Mouse (Mus musculus): Measurements from ENCODE around the gene Atrip. TPM values are rescaled to one million over a fixed set of nuclear protein-coding genes. Genes with fewer than 3 reads are reported as not detected.
A peak's percentile ranks its signal among the peaks of the same experiment; 100 is the strongest.

Atrip gene
- 0.22 and 0.27 TPM in 2 replicates for polyA plus RNA-seq (2012)

- Histone ChIP-seq H3K4me3 (replicated peaks) (peak within 1 kb of the TSS; percentile 74), H3K4me1 (ENCODE audit: control insufficient read depth) (peaks cover 29% of the 10 kb centered on the region), H3K9me3 (ENCODE audit: control insufficient read depth, low read length) (no peaks in the 10 kb centered on the region), H3K27me3 (ENCODE audit: control insufficient read depth) (no peaks in the 10 kb centered on the region), H3K36me3 (ENCODE audit: control insufficient read depth) (peaks cover 41% of the 10 kb centered on the region)
- TF ChIP-seq TAL1 (IDR thresholded peaks at IDR 0.05; ENCODE audit: low read length) (no peak), GATA1 (IDR thresholded peaks at IDR 0.05; ENCODE audit: low read length) (no peak)
Measured at GRCm38 (mm10) chr9:109073661-109074573, at the start of gene Atrip. Gene Atrip, minus strand, starts transcription at chr9:109074124.

GRCm38 (mm10) chr9:109123266-109123665, 49.3 kb upstream of the Atrip start:
- Histone ChIP-seq H3K4me1 (ENCODE audit: control insufficient read depth) (no peaks in the 10 kb centered on the region), H3K4me3 (replicated peaks) (no peak overlapping the region), H3K36me3 (ENCODE audit: control insufficient read depth) (no peaks in the 10 kb centered on the region; the same call in 1 of the 2 replicates), H3K9me3 (ENCODE audit: control insufficient read depth, low read length) (no peaks in the 10 kb centered on the region), H3K27me3 (ENCODE audit: control insufficient read depth) (no peaks in the 10 kb centered on the region)
- TF ChIP-seq TAL1 (IDR thresholded peaks at IDR 0.05; ENCODE audit: low read length): no peak
- no peak for TF ChIP-seq GATA1 (IDR thresholded peaks at IDR 0.05; ENCODE audit: low read length)

GRCm38 (mm10) chr9:109122553-109123085, 48.7 kb upstream of the Atrip start:
- Histone ChIP-seq H3K36me3 (ENCODE audit: control insufficient read depth) (peaks cover 5% of the 10 kb centered on the region; the same call in 1 of the 2 replicates), H3K4me1 (ENCODE audit: control insufficient read depth) (no peaks in the 10 kb centered on the region)
- TF ChIP-seq GATA1 (IDR thresholded peaks at IDR 0.05; ENCODE audit: low read length) (no peak), TAL1 (IDR thresholded peaks at IDR 0.05; ENCODE audit: low read length) (no peak)

GRCm38 (mm10) chr9:109120956-109121355, 47.0 kb upstream of the Atrip start:
- TF ChIP-seq TAL1 (IDR thresholded peaks at IDR 0.05; ENCODE audit: low read length) (no peak), GATA1 (IDR thresholded peaks at IDR 0.05; ENCODE audit: low read length) (no peak)
- H3K27me3 ChIP-seq (ENCODE audit: control insufficient read depth): no peaks in the 10 kb centered on the region
- H3K36me3 ChIP-seq (ENCODE audit: control insufficient read depth): peaks cover 5% of the 10 kb centered on the region; the same call in 1 of the 2 replicates
- H3K4me1 ChIP-seq (ENCODE audit: control insufficient read depth): no peaks in the 10 kb centered on the region
- no peaks in the 10 kb centered on the region for H3K9me3 ChIP-seq (ENCODE audit: control insufficient read depth, low read length)
- H3K4me3 ChIP-seq (replicated peaks): no peak overlapping the region

More at GRCm38 (mm10) chr9:109122553-109123085, 48.7 kb upstream of the Atrip start:
- no peak overlapping the region for H3K4me3 ChIP-seq (replicated peaks)
- no peaks in the 10 kb centered on the region for H3K9me3 ChIP-seq (ENCODE audit: control insufficient read depth, low read length)
- no peaks in the 10 kb centered on the region for H3K27me3 ChIP-seq (ENCODE audit: control insufficient read depth)

GRCm38 (mm10) chr9:109119571-109119970, 45.6 kb upstream of the Atrip start:
- no peaks in the 10 kb centered on the region for H3K4me1 ChIP-seq (ENCODE audit: control insufficient read depth)
- H3K36me3 ChIP-seq (ENCODE audit: control insufficient read depth): peaks cover 11% of the 10 kb centered on the region; the same call in 1 of the 2 replicates
- H3K4me3 ChIP-seq (replicated peaks): no peak overlapping the region
- no peak for TF ChIP-seq GATA1 (IDR thresholded peaks at IDR 0.05; ENCODE audit: low read length)
- no peak for TF ChIP-seq TAL1 (IDR thresholded peaks at IDR 0.05; ENCODE audit: low read length)
- no peaks in the 10 kb centered on the region for H3K9me3 ChIP-seq (ENCODE audit: control insufficient read depth, low read length)
- no peaks in the 10 kb centered on the region for H3K27me3 ChIP-seq (ENCODE audit: control insufficient read depth)

- H3K27me3 ChIP-seq (ENCODE audit: control insufficient read depth): no peaks in the 10 kb centered on the region
- H3K4me3 ChIP-seq (replicated peaks): no peak overlapping the region
- H3K9me3 ChIP-seq (ENCODE audit: control insufficient read depth, low read length): no peaks in the 10 kb centered on the region
- H3K36me3 ChIP-seq (ENCODE audit: control insufficient read depth): peaks cover 19% of the 10 kb centered on the region; the same call in 1 of the 2 replicates
- H3K4me1 ChIP-seq (ENCODE audit: control insufficient read depth): no peaks in the 10 kb centered on the region
- no peak for TF ChIP-seq TAL1 (IDR thresholded peaks at IDR 0.05; ENCODE audit: low read length)
- TF ChIP-seq GATA1 (IDR thresholded peaks at IDR 0.05; ENCODE audit: low read length): no peak
Measured at GRCm38 (mm10) chr9:109118106-109118505, 44.2 kb upstream of the Atrip start.

- no peaks in the 10 kb centered on the region for H3K27me3 ChIP-seq (ENCODE audit: control insufficient read depth)
- no peak for TF ChIP-seq GATA1 (IDR thresholded peaks at IDR 0.05; ENCODE audit: low read length)
- no peak for TF ChIP-seq TAL1 (IDR thresholded peaks at IDR 0.05; ENCODE audit: low read length)
- no peak overlapping the region for H3K4me3 ChIP-seq (replicated peaks)
- no peaks in the 10 kb centered on the region for H3K4me1 ChIP-seq (ENCODE audit: control insufficient read depth)
- peaks cover 21% of the 10 kb centered on the region; the same call in 1 of the 2 replicates for H3K36me3 ChIP-seq (ENCODE audit: control insufficient read depth)
- H3K9me3 ChIP-seq (ENCODE audit: control insufficient read depth, low read length): no peaks in the 10 kb centered on the region
Measured at GRCm38 (mm10) chr9:109116205-109116604, 42.3 kb upstream of the Atrip start.

GRCm38 (mm10) chr9:109114871-109115270, 40.9 kb upstream of the Atrip start:
- Histone ChIP-seq H3K4me3 (replicated peaks) (no peak overlapping the region), H3K4me1 (ENCODE audit: control insufficient read depth) (no peaks in the 10 kb centered on the region), H3K36me3 (ENCODE audit: control insufficient read depth) (peaks cover 27% of the 10 kb centered on the region; the same call in 1 of the 2 replicates), H3K27me3 (ENCODE audit: control insufficient read depth) (no peaks in the 10 kb centered on the region), H3K9me3 (ENCODE audit: control insufficient read depth, low read length) (no peaks in the 10 kb centered on the region)
- TF ChIP-seq GATA1 (IDR thresholded peaks at IDR 0.05; ENCODE audit: low read length) (no peak), TAL1 (IDR thresholded peaks at IDR 0.05; ENCODE audit: low read length) (no peak)

- no peaks in the 10 kb centered on the region for H3K4me1 ChIP-seq (ENCODE audit: control insufficient read depth)
- TF ChIP-seq TAL1 (IDR thresholded peaks at IDR 0.05; ENCODE audit: low read length): no peak
- no peak for TF ChIP-seq GATA1 (IDR thresholded peaks at IDR 0.05; ENCODE audit: low read length)
- H3K27me3 ChIP-seq (ENCODE audit: control insufficient read depth): no peaks in the 10 kb centered on the region
- H3K36me3 ChIP-seq (ENCODE audit: control insufficient read depth): peaks cover 31% of the 10 kb centered on the region; the same call in 1 of the 2 replicates
- no peaks in the 10 kb centered on the region for H3K9me3 ChIP-seq (ENCODE audit: control insufficient read depth, low read length)
- no peak overlapping the region for H3K4me3 ChIP-seq (replicated peaks)
Measured at GRCm38 (mm10) chr9:109114276-109114675, 40.4 kb upstream of the Atrip start.

All from erythroblast, embryonic 14.5 days (primary cell).